Mouse (Mus musculus): Measurements from ENCODE around the gene Bcat1. TPM values are rescaled to one million over a fixed set of nuclear protein-coding genes. Genes with fewer than 3 reads are reported as not detected.
A peak's percentile ranks its signal among the peaks of the same experiment; 100 is the strongest.

The Bcat1 gene
- polyA plus RNA-seq, 1 experiment from 2014 or later: 40.1 TPM

- H3K4me2 ChIP-seq (replicated peaks): no peak overlapping the region
- H3K4me3 ChIP-seq: no peak overlapping the region
- H3K27ac ChIP-seq: no peak overlapping the region
- H3K27me3 ChIP-seq: no peaks in the 10 kb centered on the region
- no peaks in the 10 kb centered on the region for H3K9me3 ChIP-seq
- H3K9ac ChIP-seq: no peak overlapping the region
- H3K4me1 ChIP-seq: no peaks in the 10 kb centered on the region
- WGBS: 71% methylated on average over 4 of the region's 4 CpGs
- H3K36me3 ChIP-seq: no peaks in the 10 kb centered on the region
- no peak for ATAC-seq (ENCODE audit: low FRiP score, low read depth)
These were observed 13.4 kb upstream of the Bcat1 start for GRCm38 (mm10) chr6:145089373-145089772.

- 46% methylated on average over 4 of the region's 4 CpGs for WGBS
- no peak for ATAC-seq (ENCODE audit: low FRiP score, low read depth)
- no peak overlapping the region for H3K4me2 ChIP-seq (replicated peaks)
- H3K27me3 ChIP-seq: no peaks in the 10 kb centered on the region
- no peak overlapping the region for H3K9ac ChIP-seq
- H3K27ac ChIP-seq: no peak overlapping the region
- no peaks in the 10 kb centered on the region for H3K4me1 ChIP-seq
- no peaks in the 10 kb centered on the region for H3K36me3 ChIP-seq
- no peaks in the 10 kb centered on the region for H3K9me3 ChIP-seq
- no peak overlapping the region for H3K4me3 ChIP-seq
These were observed 12.6 kb upstream of the Bcat1 start for GRCm38 (mm10) chr6:145088451-145089113.

- 81% methylated on average over 8 of the region's 8 CpGs for WGBS
- H3K27me3 ChIP-seq: no peaks in the 10 kb centered on the region
- no peak overlapping the region for H3K9ac ChIP-seq
- H3K4me3 ChIP-seq: no peak overlapping the region
- no peak for ATAC-seq (ENCODE audit: low FRiP score, low read depth)
- no peaks in the 10 kb centered on the region for H3K36me3 ChIP-seq
- H3K27ac ChIP-seq: no peak overlapping the region
- no peaks in the 10 kb centered on the region for H3K4me1 ChIP-seq
- H3K9me3 ChIP-seq: no peaks in the 10 kb centered on the region
- H3K4me2 ChIP-seq (replicated peaks): no peak overlapping the region
These were observed 8.5 kb upstream of the Bcat1 start for GRCm38 (mm10) chr6:145084343-145085117.

GRCm38 (mm10) chr6:145081721-145082120 is 5.7 kb upstream of the Bcat1 start:
- Histone ChIP-seq H3K4me1 (no peaks in the 10 kb centered on the region), H3K4me3 (no peak overlapping the region), H3K27ac (no peak overlapping the region), H3K9ac (no peak overlapping the region), H3K9me3 (no peaks in the 10 kb centered on the region), H3K27me3 (0 out of 2 replicates have a peak, but pooled peaks cover 3% of the 10 kb centered on the region), H3K36me3 (no peaks in the 10 kb centered on the region), H3K4me2 (replicated peaks) (no peak overlapping the region)
- ATAC-seq (ENCODE audit: low FRiP score, low read depth): no peak
- WGBS: 64% methylated on average over 4 of the region's 4 CpGs

- WGBS: 77% methylated on average over 9 of the region's 9 CpGs
- no peak overlapping the region for H3K4me3 ChIP-seq
- peaks cover 10% of the 10 kb centered on the region for H3K4me1 ChIP-seq
- no peak overlapping the region for H3K27ac ChIP-seq
- ATAC-seq (ENCODE audit: low FRiP score, low read depth): no peak
- no peak overlapping the region for H3K9ac ChIP-seq
- no peaks in the 10 kb centered on the region for H3K36me3 ChIP-seq
- peaks cover 18% of the 10 kb centered on the region; the same call in 1 of the 2 replicates for H3K27me3 ChIP-seq
- H3K4me2 ChIP-seq (replicated peaks): no peak overlapping the region
- H3K9me3 ChIP-seq: no peaks in the 10 kb centered on the region
These were observed 3.2 kb upstream of the Bcat1 start for GRCm38 (mm10) chr6:145079087-145079759.

- peak overlapping the region; percentile 95 for H3K4me2 ChIP-seq (replicated peaks)
- H3K9ac ChIP-seq: peak overlapping the region; percentile 67
- no peaks in the 10 kb centered on the region for H3K36me3 ChIP-seq
- no peak overlapping the region for H3K27ac ChIP-seq
- peaks cover 22% of the 10 kb centered on the region; the same call in 1 of the 2 replicates for H3K27me3 ChIP-seq
- H3K4me3 ChIP-seq: peak overlapping the region; percentile 56
- H3K4me1 ChIP-seq: peaks cover 11% of the 10 kb centered on the region
- WGBS: 10% methylated on average over 9 of the region's 9 CpGs
- no peak for ATAC-seq (ENCODE audit: low FRiP score, low read depth)
- H3K9me3 ChIP-seq: no peaks in the 10 kb centered on the region
These were observed 302 bp upstream of the Bcat1 start for GRCm38 (mm10) chr6:145076286-145076685.

GRCm38 (mm10) chr6:145075088-145075547 is 866 bp downstream of the Bcat1 start:
- peak; percentile 71 for ATAC-seq (ENCODE audit: low FRiP score, low read depth)
- Histone ChIP-seq H3K9me3 (no peaks in the 10 kb centered on the region), H3K27ac (no peak overlapping the region)

GRCm38 (mm10) chr6:145074461-145074860 is 1.5 kb downstream of the Bcat1 start:
- Histone ChIP-seq H3K4me2 (replicated peaks) (peak overlapping the region; percentile 95), H3K4me3 (peak overlapping the region; percentile 19; the same call in 1 of the 2 replicates), H3K36me3 (no peaks in the 10 kb centered on the region), H3K27me3 (peaks cover 22% of the 10 kb centered on the region; the same call in 1 of the 2 replicates), H3K9me3 (no peaks in the 10 kb centered on the region), H3K27ac (no peak overlapping the region), H3K9ac (no peak overlapping the region), H3K4me1 (peaks cover 11% of the 10 kb centered on the region)
- ATAC-seq (ENCODE audit: low FRiP score, low read depth): no peak

More at GRCm38 (mm10) chr6:145075088-145075547, 866 bp downstream of the Bcat1 start:
- Histone ChIP-seq H3K36me3 (no peaks in the 10 kb centered on the region), H3K9ac (peak overlapping the region; percentile 67), H3K27me3 (peaks cover 22% of the 10 kb centered on the region; the same call in 1 of the 2 replicates), H3K4me1 (peaks cover 11% of the 10 kb centered on the region), H3K4me3 (peak overlapping the region; percentile 56), H3K4me2 (replicated peaks) (peak overlapping the region; percentile 95)
- WGBS: under 1% methylated on average over 20 of the region's 20 CpGs

- H3K27me3 ChIP-seq: peaks cover 8% of the 10 kb centered on the region; the same call in 1 of the 2 replicates
- H3K36me3 ChIP-seq: no peaks in the 10 kb centered on the region
- no peak overlapping the region for H3K4me2 ChIP-seq (replicated peaks)
- ATAC-seq (ENCODE audit: low FRiP score, low read depth): no peak
- H3K9ac ChIP-seq: no peak overlapping the region
- 59% methylated on average over 2 of the region's 2 CpGs for WGBS
- H3K27ac ChIP-seq: no peak overlapping the region
- H3K4me1 ChIP-seq: peaks cover 4% of the 10 kb centered on the region; the same call in 1 of the 2 replicates
- H3K9me3 ChIP-seq: no peaks in the 10 kb centered on the region
- no peak overlapping the region for H3K4me3 ChIP-seq
These were observed 6.1 kb downstream of the Bcat1 start for GRCm38 (mm10) chr6:145069921-145070320.

- H3K9ac ChIP-seq: no peak overlapping the region
- peaks cover 6% of the 10 kb centered on the region; the same call in 1 of the 2 replicates for H3K27me3 ChIP-seq
- H3K4me3 ChIP-seq: no peak overlapping the region
- peaks cover 2% of the 10 kb centered on the region; the same call in 1 of the 2 replicates for H3K4me1 ChIP-seq
- H3K4me2 ChIP-seq (replicated peaks): no peak overlapping the region
- no peak overlapping the region for H3K27ac ChIP-seq
- no peaks in the 10 kb centered on the region for H3K36me3 ChIP-seq
- no peaks in the 10 kb centered on the region for H3K9me3 ChIP-seq
- no peak for ATAC-seq (ENCODE audit: low FRiP score, low read depth)
- 96% methylated on average over 7 of the region's 7 CpGs for WGBS
These were observed 6.6 kb downstream of the Bcat1 start for GRCm38 (mm10) chr6:145069397-145069796.

- Histone ChIP-seq H3K4me1 (no peaks in the 10 kb centered on the region), H3K9ac (no peak overlapping the region), H3K4me2 (replicated peaks) (no peak overlapping the region), H3K36me3 (no peaks in the 10 kb centered on the region), H3K27me3 (no peaks in the 10 kb centered on the region), H3K9me3 (no peaks in the 10 kb centered on the region), H3K4me3 (no peak overlapping the region), H3K27ac (no peak overlapping the region)
- WGBS: 79% methylated on average over 8 of the region's 8 CpGs
- no peak for ATAC-seq (ENCODE audit: low FRiP score, low read depth)
These were observed 8.3 kb downstream of the Bcat1 start for GRCm38 (mm10) chr6:145067679-145068078.

GRCm38 (mm10) chr6:145066416-145066815 is 9.6 kb downstream of the Bcat1 start:
- Histone ChIP-seq H3K27ac (no peak overlapping the region), H3K36me3 (no peaks in the 10 kb centered on the region), H3K9me3 (no peaks in the 10 kb centered on the region), H3K9ac (no peak overlapping the region), H3K27me3 (no peaks in the 10 kb centered on the region), H3K4me2 (replicated peaks) (no peak overlapping the region), H3K4me1 (no peaks in the 10 kb centered on the region), H3K4me3 (no peak overlapping the region)
- 73% methylated on average over 6 of the region's 6 CpGs for WGBS
- ATAC-seq (ENCODE audit: low FRiP score, low read depth): no peak

All from limb, embryonic 13.5 days (tissue).